Mouse (Mus musculus): ENCODE measurements around the gene Dapk1. TPM values are rescaled to one million over a fixed set of nuclear protein-coding genes. Genes with fewer than 3 reads are reported as not detected.

The Dapk1 gene
- total RNA-seq, 4 experiments from 2014 or later, result 26.5 to 33.0 (median 29.5) TPM

- no peak for DNase-seq (ENCODE audit: low spot score)
These were observed 14.3 kb downstream of the Dapk1 start for GRCm38 (mm10) chr13:60616036-60616435.

- DNase-seq (ENCODE audit: low spot score), result no peak
These were observed 16.5 kb downstream of the Dapk1 start for GRCm38 (mm10) chr13:60618287-60618686.

DNA sequence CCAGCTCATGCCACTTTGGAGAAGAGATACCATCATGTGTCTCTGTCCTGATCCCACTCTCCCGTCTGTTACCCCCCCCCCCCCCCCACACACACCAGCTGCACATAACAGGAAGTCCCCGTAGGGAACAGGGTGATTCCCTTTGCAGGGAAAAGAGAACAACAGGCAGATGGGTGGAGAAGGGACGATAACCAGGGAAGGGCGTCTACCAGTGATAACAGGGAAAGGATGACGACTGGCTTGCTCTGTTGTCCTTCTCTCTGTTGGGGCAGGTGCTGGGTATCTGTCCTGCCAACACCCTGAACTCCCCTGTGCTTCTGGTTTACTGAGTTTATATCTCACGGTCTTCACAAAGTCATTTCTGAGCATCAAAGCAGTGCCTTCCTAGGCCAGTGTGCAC, 18.0 kb downstream of the Dapk1 start:
- no peak for DNase-seq (ENCODE audit: low spot score)

DNA sequence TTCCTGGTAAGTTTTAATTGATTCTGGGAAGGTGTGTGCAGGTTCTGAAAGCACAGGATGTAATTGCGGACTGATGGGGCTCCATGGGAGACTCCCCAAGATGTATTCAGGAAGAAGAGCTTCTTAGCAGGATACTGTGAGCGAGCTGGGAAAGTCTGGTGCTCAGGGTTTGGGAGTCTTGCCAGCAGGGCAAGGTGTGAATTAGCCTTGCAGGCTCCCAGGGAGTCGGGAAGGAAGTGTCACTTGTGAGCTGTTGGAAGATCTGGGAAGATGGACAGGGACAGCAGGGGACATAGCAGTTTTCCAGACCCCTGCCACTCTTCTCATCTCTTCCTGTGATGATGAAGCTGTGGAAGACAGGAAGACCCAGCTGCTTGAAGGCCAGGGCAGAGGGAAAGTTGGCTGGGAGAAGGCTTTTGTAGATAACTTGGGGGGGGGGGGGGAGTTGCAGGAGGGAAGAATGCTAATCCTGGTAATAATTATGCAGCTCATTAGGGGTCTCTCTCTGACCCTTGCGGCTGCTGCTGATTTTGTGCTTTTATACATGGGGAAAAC, 19.7 kb downstream of the Dapk1 start:
- no peak for DNase-seq (ENCODE audit: low spot score)

GRCm38 (mm10) chr13:60625581-60625980, 23.8 kb downstream of the Dapk1 start:
- DNase-seq (ENCODE audit: low spot score), result no peak

DNA sequence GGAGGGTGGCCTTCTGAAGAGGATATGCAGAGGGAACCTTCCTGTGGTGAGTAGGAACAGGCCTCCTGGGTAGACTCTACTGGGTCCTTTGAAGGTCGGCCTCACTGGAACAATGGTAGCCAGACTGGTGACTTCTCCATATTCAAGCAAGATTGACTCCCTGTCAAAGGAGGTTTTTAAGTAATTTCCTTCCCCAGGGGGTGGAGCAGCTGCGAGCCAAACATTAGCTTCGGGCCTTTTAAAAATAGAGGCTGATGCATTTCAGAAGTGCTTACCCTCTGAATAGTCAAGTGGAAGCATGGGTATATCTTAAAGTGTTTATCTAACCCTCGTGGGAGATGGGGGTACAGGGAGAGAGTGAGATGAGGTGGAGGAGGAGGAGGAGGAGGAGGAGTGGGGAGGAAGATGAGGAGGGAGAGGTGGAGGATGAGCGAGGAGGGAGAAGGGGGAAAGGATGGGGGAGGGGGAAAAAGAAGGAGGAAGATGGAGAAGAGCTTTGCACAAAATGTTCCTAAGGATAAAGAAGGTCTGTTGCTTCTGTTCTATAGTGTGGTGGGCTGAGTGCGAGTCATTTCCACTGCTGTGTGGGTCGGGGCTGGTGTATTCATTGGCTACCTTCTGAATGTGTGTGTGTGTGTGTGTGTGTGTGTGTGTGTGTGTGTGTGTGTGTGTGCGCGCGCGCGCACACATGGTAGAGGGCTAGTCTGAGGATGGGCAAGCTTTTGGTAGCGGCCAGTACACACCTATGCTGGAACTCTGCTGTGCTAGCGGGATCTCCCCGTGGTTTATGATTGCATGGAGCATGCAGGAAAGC, 26.3 kb downstream of the Dapk1 start:
- no peak for DNase-seq (ENCODE audit: low spot score)

DNA sequence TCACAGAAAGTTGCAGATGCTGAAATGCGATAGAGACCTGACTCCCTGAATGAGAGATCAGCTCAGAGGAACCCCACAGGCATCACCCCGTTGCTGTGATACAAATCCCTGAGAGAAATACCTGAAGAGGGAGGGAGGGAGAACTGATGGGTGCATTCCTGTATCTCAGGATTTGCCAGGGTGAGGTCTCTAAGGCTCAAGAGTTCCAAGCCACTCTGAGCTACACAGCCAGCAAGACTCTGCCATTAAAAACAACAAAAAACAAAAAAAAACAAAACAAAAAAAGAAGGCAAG, 26.9 kb downstream of the Dapk1 start:
- no peak for DNase-seq (ENCODE audit: low spot score)

DNA sequence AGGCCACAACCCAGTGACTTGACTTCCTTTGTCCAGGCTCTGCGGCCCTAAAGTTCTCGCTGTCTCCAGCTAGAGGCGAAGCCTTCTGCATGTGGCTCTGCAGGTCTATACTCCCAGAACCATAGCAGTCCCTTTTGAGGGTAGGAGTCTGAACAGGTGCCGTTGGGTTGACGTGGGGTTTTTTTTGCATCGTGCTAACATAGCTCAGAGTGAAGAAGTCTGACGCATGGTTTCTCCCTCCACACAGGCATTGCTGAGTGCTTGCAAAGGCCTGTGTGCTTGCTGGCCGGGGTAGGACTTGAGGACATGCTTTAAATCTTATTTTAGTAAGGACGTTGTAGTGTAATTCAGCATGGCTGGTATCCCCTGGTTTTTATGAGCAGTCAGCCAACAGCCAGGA, 27.7 kb downstream of the Dapk1 start:
- no peak for DNase-seq (ENCODE audit: low spot score)

GRCm38 (mm10) chr13:60633945-60634344, 32.2 kb downstream of the Dapk1 start:
- DNase-seq (ENCODE audit: low spot score), result no peak

DNA sequence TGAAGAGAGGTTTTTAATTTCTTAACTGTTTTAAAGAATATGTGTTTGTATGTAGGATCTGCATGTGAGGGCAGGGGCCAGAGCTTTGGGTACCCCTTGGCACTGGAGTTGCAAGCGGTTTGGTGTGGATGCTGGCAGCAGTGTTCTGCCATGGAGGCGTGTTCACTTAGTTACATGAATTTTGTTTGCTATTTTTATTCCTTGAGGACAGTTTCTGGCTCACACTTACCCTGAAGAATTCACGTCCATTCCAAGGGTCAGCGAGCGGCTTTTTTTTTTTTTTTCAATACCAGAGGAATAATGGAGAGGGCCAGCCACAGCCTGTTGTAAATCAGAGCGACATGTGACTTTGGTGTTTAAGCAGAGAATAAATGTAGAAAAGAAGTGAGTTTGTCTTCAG, 33.9 kb downstream of the Dapk1 start:
- no peak for DNase-seq (ENCODE audit: low spot score)

DNA sequence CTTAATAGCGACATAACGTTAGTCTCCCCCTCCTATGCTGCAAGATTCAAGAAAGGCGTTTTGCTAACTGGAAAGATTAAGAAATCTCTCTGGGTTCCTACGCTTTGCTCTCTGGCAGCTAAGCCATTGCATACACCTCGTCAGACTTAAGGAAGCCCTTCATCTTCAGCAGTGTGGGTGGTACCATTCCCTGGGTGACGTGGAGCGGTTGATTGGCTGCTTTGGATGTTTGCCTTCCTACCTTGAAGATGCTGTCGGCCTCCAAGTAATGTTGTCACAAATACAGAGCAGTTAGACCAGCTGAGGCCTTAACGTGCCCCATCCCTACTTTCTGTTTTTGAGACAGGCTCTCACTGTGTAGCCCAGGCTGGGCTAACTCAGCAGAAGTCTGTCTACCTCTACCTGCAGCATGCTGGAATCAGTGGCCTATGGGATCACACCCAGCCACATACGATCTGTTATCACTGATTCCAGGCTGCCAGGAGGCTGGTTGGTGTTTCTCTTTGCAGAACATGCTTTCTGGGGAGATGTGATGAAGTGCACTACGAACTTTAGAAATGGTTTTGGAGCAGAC, 37.8 kb downstream of the Dapk1 start:
- no peak for DNase-seq (ENCODE audit: low spot score)

DNA sequence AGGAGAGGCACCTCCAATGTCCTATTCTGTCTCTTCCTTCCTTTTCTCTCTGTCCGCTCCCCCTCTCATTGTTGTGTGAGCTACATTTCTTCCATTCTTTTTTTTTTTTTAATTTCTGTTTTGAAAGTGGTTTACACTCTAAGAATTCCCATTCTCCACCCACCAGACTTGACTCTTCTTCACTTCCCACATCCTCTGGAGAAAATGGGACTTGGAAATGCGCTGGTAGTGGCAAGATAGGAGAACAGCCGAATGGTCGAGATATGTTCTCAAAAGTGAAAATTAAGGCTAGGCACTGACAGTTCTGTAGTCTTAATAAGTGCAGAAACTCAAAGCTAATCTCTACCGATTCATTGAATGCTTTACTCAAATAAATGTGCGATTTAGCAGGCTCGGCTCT, 38.7 kb downstream of the Dapk1 start:
- DNase-seq (ENCODE audit: low spot score), result no peak

DNA sequence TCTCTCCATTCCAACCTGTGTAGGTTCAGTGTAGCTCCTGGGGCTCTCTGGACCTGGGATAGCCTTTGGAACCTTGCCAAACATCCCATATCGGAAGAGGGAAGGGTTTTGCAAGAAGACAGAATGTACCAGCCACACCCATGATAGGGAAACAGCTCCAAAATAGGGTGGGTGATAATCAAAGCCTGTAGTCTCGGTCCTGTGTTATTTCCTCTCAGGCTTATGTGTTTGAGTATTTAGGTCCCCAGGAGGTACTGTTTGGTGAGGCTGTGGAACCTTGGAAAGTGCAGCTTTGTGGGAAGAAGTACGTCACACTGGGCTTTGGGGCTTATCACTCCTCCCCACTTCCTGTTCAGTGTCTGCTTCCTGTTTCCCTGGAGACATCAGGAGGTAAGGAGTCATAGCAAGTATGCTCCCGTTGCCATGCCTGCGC, 42.7 kb downstream of the Dapk1 start:
- peak; percentile 41 for DNase-seq (ENCODE audit: low spot score)

DNA sequence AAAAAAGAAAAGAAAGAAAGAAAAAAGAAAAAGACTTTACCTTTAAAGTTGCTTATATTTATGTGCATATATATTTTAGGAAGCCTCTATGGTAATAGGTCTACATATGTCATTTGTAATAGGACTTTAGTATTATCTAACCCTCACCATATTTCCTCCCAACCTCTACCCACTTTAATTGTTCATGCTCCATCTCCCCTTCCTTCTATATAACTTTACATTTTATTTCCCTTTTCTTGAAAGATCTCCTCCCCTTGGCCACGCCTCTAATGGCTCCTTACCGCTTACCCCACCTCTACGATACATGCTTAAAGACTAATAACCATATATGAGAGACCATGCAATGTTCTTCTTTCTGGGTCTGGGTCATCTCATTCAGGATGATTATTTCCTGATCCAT, 45.0 kb downstream of the Dapk1 start:
- DNase-seq (ENCODE audit: low spot score), result no peak

GRCm38 (mm10) chr13:60648350-60648749, 46.6 kb downstream of the Dapk1 start:
- DNase-seq (ENCODE audit: low spot score), result no peak

GRCm38 (mm10) chr13:60650000-60650399, 48.3 kb downstream of the Dapk1 start:
- no peak for DNase-seq (ENCODE audit: low spot score)

DNA sequence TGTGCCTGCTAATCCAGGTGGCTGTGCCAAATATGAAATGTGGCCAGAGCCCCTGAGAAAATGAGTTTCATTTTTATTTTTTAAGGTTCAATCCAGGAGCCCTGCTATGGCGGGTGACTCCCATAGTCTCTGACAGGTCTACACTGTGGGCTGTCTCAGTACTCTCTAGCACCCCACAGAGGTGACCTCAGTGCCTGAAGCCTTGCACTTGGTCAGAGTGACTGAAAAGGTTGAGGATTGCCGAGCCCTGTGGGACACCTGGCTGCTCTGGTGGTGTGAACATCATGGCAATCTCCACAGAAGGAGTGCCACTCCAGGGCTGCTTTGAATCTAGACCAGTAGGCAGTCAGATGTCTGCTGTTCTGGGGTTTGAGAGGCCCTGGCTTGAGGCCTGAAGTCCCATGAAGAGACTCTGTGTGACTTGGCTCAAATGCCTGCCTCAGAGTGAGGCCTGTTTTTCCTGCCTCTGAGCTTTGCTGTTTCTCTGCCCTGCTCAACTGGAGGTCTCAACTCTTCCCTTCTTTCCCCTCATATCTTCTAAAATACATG, 52.3 kb downstream of the Dapk1 start:
- no peak for DNase-seq (ENCODE audit: low spot score)

DNA sequence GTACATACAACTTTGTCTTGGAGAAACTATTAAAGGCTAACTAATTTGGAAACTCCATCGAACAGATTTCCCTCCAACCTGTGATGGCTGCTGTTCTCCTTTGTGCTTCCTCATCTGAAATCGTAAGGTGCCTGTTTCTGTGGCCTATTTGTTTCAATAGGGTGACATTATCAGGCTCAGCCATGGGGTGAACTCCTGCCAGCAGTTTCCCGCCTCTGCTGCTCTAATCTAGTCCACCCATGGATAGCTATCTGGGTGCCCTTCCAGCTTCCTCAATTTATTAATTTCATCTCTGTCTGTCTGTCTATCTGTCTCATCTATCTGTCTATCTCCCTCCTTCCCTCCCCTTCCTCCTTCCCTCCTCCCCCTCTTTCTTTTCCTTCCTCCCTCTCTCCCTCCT, 53.5 kb downstream of the Dapk1 start:
- no peak for DNase-seq (ENCODE audit: low spot score)

- no peak for DNase-seq (ENCODE audit: low spot score)
These were observed 57.9 kb downstream of the Dapk1 start for GRCm38 (mm10) chr13:60659600-60659999.

DNA sequence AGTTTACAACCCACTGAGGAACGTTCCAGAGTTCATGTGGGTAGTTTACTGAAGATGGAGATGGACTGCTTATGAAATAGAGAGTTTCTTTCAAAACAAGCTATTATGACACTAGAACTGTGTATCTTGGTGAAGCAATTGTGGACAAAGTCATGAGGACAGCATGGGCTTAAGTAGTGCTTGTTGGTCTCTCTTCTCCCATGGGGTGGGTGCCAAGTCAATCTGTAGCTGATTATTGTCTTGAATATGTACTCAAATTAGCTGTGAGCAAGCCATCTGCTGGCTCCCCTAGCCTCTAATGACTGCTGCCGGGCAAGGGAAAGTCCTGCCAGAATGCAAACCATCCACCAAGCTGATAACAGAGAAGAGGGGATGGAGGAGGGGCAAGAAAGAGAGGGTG, 58.3 kb downstream of the Dapk1 start:
- DNase-seq (ENCODE audit: low spot score), result no peak

DNA sequence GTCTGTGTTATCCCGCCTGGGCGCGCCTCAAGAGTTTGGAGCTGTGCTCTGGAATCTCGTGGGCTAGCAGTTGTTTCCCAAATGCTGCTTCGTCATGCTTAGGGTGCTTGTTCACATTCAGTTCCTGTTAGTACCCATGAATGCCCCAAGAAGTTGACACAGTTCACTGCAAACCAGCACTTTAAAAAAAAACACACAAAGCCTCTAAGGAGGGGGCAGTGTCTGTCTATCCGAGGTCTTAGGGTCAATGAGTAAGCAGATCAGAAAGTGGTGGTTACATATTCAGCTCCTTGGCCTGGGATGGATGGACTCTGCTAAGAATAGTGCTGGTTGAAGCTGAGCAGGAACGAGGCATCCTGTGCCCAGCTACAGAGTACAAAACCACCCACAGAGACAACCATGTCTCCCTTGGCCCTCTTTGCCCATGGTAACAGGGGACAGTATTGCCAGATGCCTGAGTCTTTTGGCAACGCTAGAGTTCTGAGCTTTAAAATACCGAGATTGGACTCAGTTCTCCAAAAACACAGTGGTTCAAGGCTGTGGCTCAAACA, 59.0 kb downstream of the Dapk1 start:
- no peak for DNase-seq (ENCODE audit: low spot score)

- DNase-seq (ENCODE audit: low spot score), result no peak
These were observed 60.9 kb downstream of the Dapk1 start for GRCm38 (mm10) chr13:60662493-60663177.
